Mouse (Mus musculus): ENCODE data around the gene Arg2. TPM values are rescaled to one million over a fixed set of nuclear protein-coding genes. Genes with fewer than 3 reads are reported as not detected.
"Not testable (repeated sequence)": the region's sequence is repeated elsewhere in the genome, so short reads cannot be mapped to it uniquely, and the experiment has no call there.

The Arg2 gene
- polyA plus RNA-seq, 1 experiment: not detected

DNA sequence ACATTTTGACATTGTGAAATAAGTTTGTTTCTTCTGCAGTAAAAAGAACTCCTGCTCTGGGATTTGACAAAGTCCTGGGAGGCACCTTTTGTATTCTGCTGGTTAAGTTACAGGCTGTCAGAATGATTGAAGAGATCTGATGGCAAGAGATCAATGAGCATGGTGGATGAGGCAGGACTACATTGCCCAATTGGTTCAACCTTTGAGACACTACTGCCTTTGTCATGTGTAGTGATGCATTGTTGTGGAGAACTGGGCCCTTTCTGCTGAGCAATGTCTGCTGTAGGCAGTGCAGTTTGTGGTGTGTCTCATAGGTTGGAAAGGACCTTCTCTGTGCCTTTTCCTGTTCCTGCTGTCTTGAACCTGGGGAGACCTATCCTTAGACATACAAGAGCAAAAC is 10.8 kb downstream of the Arg2 start:
- no peak overlapping the region for H3K27ac ChIP-seq (ENCODE audit: insufficient read depth, low read depth, low read length)

DNA sequence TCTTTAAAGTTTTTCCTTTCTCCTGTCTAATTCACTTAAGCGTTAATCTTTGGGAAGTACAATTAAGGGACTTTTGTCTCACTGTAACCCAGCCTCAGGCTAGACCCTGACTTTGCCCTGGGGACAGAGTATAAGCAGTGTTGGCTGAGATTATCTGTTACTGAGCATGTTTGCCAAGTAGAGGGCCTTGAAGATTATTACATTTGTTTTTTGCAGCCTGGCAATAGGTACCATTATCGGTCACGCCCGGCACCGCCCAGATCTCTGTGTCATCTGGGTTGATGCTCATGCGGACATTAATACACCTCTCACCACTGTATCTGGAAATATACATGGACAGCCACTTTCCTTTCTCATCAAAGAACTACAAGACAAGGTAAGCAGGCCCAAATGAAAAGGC is 19.1 kb downstream of the Arg2 start:
- TF ChIP-seq CTCF (IDR thresholded peaks at IDR 0.05; ENCODE audit: insufficient read depth, low read depth, low read length): no peak
- TF ChIP-seq POLR2A (IDR thresholded peaks at IDR 0.05; ENCODE audit: insufficient read depth, low read depth, low read length): no peak
- H3K4me1 ChIP-seq (ENCODE audit: control insufficient read depth, insufficient read depth, low read length): no peaks in the 10 kb centered on the region
- 92% methylated on average over 6 of the region's 6 CpGs for WGBS
- H3K27ac ChIP-seq (ENCODE audit: insufficient read depth, low read depth, low read length): no peak overlapping the region
- no peak overlapping the region for H3K4me3 ChIP-seq (ENCODE audit: insufficient read depth, low read depth, low read length)

More for the DNA sequence above, 10.8 kb downstream of the Arg2 start:
- Histone ChIP-seq H3K4me1 (ENCODE audit: control insufficient read depth, insufficient read depth, low read length) (no peaks in the 10 kb centered on the region), H3K4me3 (ENCODE audit: insufficient read depth, low read depth, low read length) (no peak overlapping the region)
- TF ChIP-seq POLR2A (IDR thresholded peaks at IDR 0.05; ENCODE audit: insufficient read depth, low read depth, low read length): no peak
- no peak for TF ChIP-seq CTCF (IDR thresholded peaks at IDR 0.05; ENCODE audit: insufficient read depth, low read depth, low read length)

DNA sequence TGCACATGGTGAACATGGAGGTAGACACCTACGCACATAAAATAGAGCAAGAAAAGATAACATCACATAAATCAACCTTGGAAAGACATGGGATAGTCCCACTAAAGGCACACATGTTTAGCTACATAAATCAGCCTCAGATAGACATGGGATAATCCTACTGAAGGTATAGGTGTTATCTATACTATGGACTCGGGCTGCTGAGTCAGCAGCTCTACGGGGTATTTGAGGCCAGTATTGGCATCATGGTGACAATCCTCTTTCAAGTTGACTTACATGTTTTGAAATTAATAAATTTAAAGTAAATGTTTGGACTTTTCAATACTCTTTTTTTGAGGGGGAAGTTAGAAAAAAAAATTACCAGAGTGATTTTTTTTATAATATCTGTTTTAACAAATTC is 32.3 kb downstream of the Arg2 start:
- WGBS: 96% methylated on average over 3 of the region's 3 CpGs
- H3K27ac ChIP-seq (ENCODE audit: insufficient read depth, low read depth, low read length): no peak overlapping the region
- H3K4me1 ChIP-seq (ENCODE audit: control insufficient read depth, insufficient read depth, low read length): no peaks in the 10 kb centered on the region
- TF ChIP-seq POLR2A (IDR thresholded peaks at IDR 0.05; ENCODE audit: insufficient read depth, low read depth, low read length) (no peak), CTCF (IDR thresholded peaks at IDR 0.05; ENCODE audit: insufficient read depth, low read depth, low read length) (no peak)
- no peak overlapping the region for H3K4me3 ChIP-seq (ENCODE audit: insufficient read depth, low read depth, low read length)

DNA sequence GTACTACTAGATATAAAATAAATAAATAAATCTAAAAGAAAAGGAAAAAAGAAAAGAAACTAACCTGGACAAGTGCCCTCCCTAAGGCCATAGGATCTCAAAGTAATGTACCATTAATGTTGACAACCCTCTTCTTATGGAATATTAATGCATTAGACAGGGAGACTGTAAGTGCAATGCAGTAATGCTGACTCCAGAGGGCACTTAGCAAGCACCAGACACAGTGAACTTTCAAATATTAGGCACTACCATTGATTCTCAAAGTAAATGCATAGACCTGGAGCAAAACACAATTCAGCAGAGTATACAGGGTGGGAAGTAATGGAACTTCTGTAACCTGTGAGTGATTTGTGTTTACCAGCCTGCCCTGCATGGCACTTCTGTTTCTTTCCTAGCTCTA is 38.6 kb downstream of the Arg2 start:
- Histone ChIP-seq H3K4me1 (ENCODE audit: control insufficient read depth, insufficient read depth, low read length) (no peaks in the 10 kb centered on the region), H3K4me3 (ENCODE audit: insufficient read depth, low read depth, low read length) (no peak overlapping the region), H3K27ac (ENCODE audit: insufficient read depth, low read depth, low read length) (no peak overlapping the region)
- TF ChIP-seq POLR2A (IDR thresholded peaks at IDR 0.05; ENCODE audit: insufficient read depth, low read depth, low read length) (no peak), CTCF (IDR thresholded peaks at IDR 0.05; ENCODE audit: insufficient read depth, low read depth, low read length) (no peak)

DNA sequence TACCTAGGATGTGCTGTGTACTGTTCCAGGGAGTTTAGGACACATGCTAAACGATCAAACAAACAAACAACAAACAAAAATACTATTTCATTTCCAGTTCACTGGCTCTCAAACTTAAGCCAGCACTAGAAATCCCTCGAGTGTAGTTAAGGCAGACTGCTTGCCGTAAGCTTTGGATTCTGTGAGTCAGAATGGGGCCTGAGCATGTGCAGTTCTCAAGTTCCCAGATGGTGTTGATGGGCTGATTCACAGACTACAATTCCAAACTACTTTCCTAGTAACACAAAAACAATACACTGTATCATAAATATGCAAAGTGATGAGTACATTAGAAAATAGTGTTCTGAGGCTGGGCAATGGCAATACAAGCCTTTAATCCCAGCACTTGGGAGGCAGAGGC is 39.8 kb downstream of the Arg2 start:
- WGBS: 36% methylated on average over 3 of the region's 3 CpGs
- H3K4me1 ChIP-seq (ENCODE audit: control insufficient read depth, insufficient read depth, low read length): no peaks in the 10 kb centered on the region
- H3K4me3 ChIP-seq (ENCODE audit: insufficient read depth, low read depth, low read length): no peak overlapping the region
- no peak overlapping the region for H3K27ac ChIP-seq (ENCODE audit: insufficient read depth, low read depth, low read length)
- TF ChIP-seq CTCF (IDR thresholded peaks at IDR 0.05; ENCODE audit: insufficient read depth, low read depth, low read length): no peak
- no peak for TF ChIP-seq POLR2A (IDR thresholded peaks at IDR 0.05; ENCODE audit: insufficient read depth, low read depth, low read length)

DNA sequence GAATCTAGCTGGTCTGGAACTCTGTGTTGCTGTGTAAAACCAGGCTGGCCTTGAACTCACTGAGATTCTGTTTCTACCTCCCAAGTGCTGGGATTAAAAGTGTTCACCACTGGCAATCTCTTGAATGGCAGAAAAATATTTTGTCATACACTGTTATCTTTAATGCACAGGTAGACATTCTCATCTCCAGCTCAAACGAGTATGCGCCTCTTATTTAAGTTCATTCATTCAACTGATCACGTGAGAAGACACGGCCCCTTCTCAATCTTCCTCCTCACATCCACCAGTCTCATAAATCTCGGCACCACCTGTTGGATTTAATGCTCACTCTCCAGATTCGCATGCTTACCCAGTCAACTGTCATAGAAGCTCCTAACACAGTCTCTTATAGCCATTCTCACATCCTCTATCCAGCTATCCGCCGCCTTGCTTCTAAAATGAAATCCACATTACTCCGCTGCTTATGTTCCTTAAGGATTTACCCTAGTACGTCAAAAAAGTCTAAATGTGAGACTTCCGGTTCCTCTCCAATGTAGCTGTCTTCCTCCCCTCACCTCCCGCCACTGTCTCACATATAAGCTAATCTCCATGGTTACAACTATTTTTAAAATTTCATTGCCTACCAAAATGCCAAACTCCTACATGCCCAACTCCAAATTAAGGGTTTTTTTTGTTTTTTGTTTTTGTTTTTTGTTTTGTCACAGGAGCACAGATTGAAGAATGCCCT is 40.9 kb downstream of the Arg2 start:
- Histone ChIP-seq H3K4me1 (ENCODE audit: control insufficient read depth, insufficient read depth, low read length) (no peaks in the 10 kb centered on the region), H3K27ac (ENCODE audit: insufficient read depth, low read depth, low read length) (no peak overlapping the region), H3K4me3 (ENCODE audit: insufficient read depth, low read depth, low read length) (peak overlapping the region; percentile 76)
- WGBS: 23% methylated on average over 12 of the region's 12 CpGs
- TF ChIP-seq POLR2A (IDR thresholded peaks at IDR 0.05; ENCODE audit: insufficient read depth, low read depth, low read length) (no peak), CTCF (IDR thresholded peaks at IDR 0.05; ENCODE audit: insufficient read depth, low read depth, low read length) (no peak)

DNA sequence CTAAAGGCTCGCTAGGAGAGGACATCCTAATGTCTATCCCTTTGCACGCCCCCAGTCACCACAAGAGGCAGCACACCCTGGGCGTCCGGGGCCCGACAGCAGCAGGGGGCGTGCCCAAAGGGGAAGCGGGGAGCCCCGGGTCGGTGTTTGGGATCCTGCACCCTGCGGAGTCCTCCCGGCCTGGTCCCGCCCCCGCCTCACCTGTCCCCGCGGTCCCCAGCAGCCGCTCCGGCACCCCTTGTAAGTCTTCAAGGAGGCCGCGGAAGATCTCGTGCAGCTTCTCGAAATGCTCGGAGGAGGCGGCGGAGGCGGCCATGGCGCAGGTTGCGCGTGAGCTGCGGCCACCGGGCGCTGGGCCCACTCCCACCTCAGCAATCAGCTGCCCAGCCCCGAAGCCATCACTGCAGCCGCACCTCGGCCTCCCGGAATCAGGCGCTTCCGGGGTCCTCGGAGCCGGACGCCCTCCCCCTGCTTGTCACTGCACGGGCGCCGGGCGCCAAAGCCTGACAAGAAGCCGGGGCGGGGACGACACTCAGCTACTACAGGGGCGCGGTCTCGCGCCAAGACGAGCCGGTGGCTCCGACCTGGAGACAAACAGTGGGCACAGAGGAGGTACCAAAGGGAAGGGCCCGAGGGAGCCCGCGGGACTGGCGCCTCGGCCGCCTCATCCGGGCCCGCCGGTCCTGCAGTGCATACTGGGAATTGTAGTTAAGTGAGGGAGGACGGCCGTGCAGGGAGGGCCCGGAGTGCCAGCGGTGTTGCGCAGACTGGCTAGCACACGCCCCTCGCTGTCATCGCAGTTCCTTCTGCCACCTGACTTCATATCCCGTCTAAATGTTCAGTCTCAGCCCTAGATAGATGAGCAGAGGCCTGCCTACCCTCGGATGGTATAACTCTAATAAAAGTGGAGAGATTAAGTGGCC is 41.7 kb downstream of the Arg2 start, which contains the start of gene Vti1b:
TSS of gene Vti1b (minus strand) at position 649 of the 923 bp plus-strand sequence.
- WGBS: under 1% methylated on average over 73 of the region's 73 CpGs
- peak within 1 kb of the TSS; percentile 99 for H3K27ac ChIP-seq (ENCODE audit: insufficient read depth, low read depth, low read length)
- H3K4me1 ChIP-seq (ENCODE audit: control insufficient read depth, insufficient read depth, low read length): no peaks in the 10 kb centered on the region
- peak within 1 kb of the TSS; percentile 76 for H3K4me3 ChIP-seq (ENCODE audit: insufficient read depth, low read depth, low read length)
- peak; percentile 29; the same call in 1 of the 2 replicates for TF ChIP-seq CTCF (IDR thresholded peaks at IDR 0.05; ENCODE audit: insufficient read depth, low read depth, low read length)
- TF ChIP-seq POLR2A (IDR thresholded peaks at IDR 0.05; ENCODE audit: insufficient read depth, low read depth, low read length): 0 out of 2 replicates have a peak, but pooled peaks have one; percentile 36

DNA sequence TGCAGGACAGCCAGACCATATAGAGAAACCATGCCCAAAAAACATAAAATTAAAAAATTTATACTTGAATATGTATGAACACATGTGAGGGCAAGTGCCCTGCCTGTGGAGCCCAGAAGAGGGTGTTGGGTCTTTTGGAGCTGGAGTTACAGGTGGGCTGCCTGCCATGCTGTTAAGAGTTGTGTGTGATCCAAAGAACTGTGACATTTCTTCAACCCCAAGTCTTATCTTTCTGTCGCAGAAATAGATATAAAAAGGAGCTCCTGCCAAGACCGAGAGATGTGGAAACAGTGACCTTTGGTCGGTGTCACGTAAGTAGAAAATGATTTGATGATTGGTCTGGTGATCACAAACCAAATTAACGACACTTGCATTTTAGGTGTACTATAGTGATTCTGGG is 43.1 kb downstream of the Arg2 start:
- TF ChIP-seq POLR2A (IDR thresholded peaks at IDR 0.05; ENCODE audit: insufficient read depth, low read depth, low read length) (no peak), CTCF (IDR thresholded peaks at IDR 0.05; ENCODE audit: insufficient read depth, low read depth, low read length) (no peak)
- Histone ChIP-seq H3K4me3 (ENCODE audit: insufficient read depth, low read depth, low read length) (no peak overlapping the region), H3K27ac (ENCODE audit: insufficient read depth, low read depth, low read length) (no peak overlapping the region), H3K4me1 (ENCODE audit: control insufficient read depth, insufficient read depth, low read length) (no peaks in the 10 kb centered on the region)
- 89% methylated on average over 5 of the region's 5 CpGs for WGBS

DNA sequence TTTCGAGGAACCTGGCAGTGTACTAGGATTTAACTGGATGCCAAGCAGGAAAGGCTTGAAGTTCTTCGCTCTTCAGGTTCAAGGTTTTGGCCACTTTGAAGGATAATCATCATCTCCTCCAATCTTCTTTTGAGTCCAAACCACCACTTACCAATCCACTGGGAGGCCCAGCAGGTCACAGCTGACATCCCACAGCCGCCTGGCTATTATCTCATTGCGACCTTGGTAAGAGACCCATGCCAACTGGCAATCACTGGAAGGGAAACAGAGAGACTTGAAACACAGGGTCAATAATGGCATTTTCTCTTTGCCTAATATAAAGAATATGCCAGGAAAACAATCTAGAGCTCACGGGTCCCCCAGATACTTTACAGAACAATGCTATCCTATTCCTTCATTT is 45.4 kb downstream of the Arg2 start:
- WGBS: 91% methylated on average over 5 of the region's 5 CpGs
- Histone ChIP-seq H3K4me1 (ENCODE audit: control insufficient read depth, insufficient read depth, low read length) (no peaks in the 10 kb centered on the region), H3K4me3 (ENCODE audit: insufficient read depth, low read depth, low read length) (no peak overlapping the region), H3K27ac (ENCODE audit: insufficient read depth, low read depth, low read length) (no peak overlapping the region)
- TF ChIP-seq CTCF (IDR thresholded peaks at IDR 0.05; ENCODE audit: insufficient read depth, low read depth, low read length) (no peak), POLR2A (IDR thresholded peaks at IDR 0.05; ENCODE audit: insufficient read depth, low read depth, low read length) (no peak)

DNA sequence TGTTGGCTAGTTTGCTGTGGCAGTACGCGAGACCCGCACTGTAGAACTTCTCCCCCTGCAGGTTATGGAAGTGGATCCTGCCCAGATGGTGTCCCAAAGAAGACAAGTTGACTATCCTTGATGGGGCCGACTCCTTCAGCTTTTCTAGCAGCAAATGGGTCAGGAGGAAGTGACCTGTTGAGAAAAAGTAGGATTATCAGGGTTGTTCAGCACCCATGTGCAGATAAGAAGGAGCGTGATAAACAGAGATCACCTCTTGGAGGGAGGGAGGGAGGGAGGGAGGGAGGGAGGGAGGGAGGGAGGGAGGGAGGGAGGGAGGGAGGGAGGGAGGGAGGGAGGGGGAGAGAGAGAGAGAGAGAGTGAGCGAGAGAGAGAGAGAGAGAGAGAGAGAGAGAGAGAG is 54.6 kb downstream of the Arg2 start:
- not testable (repeated sequence) for H3K4me1 ChIP-seq (ENCODE audit: control insufficient read depth, insufficient read depth, low read length); H3K27ac ChIP-seq (ENCODE audit: insufficient read depth, low read depth, low read length); H3K4me3 ChIP-seq (ENCODE audit: insufficient read depth, low read depth, low read length)
- 80% methylated on average over 5 of the region's 6 CpGs for WGBS
